Mouse (Mus musculus) gastrocnemius, postnatal 36 days (tissue): Measurements from ENCODE around the gene Cd9. TPM values are rescaled to one million over a fixed set of nuclear protein-coding genes. Genes with fewer than 3 reads are reported as not detected.
A peak's percentile ranks its signal among the peaks of the same experiment; 100 is the strongest.
"Not testable (repeated sequence)": the region's sequence is repeated elsewhere in the genome, so short reads cannot be mapped to it uniquely, and the experiment has no call there.

Experiments used
- DNase-seq, 2 experiments: peaks; one replicate each; pipeline ENCODE4 v3.0.0; 2022
- intact Hi-C: fragments of 180-260 bp; cut with DNase I; formaldehyde crosslinking; loops from one replicate; pipeline ENCODE4 v1.15.1; 2025
- total RNA-seq, 2 experiments: library from RNA; stranded (reverse); gene quantifications; 2 replicates each; pipeline ENCODE4 v1.2.3; 2021

Cd9 gene
- total RNA-seq, 2 experiments from 2014 or later: 20.3 to 28.4 TPM

GRCm38 (mm10) chr6:125504622-125505355, 10.2 kb upstream of the Cd9 start:
- DNase-seq: no peak
- intact Hi-C loops: no loop called here

GRCm38 (mm10) chr6:125503186-125503802, 8.7 kb upstream of the Cd9 start:
- intact Hi-C loops: no loop called here
- DNase-seq: no peak

GRCm38 (mm10) chr6:125498062-125498461, 3.5 kb upstream of the Cd9 start:
- intact Hi-C loops: loop anchor here (5.0 kb wide), 1 partner anchor 104 kb away; no protein-coding TSS in a partner anchor
- no peak for DNase-seq

- no peak for DNase-seq
- intact Hi-C loops: loop anchor here (5.0 kb wide), 1 partner anchor 106 kb away; no protein-coding TSS in a partner anchor
Measured at GRCm38 (mm10) chr6:125496417-125496816, 1.8 kb upstream of the Cd9 start.

GRCm38 (mm10) chr6:125495361-125495760, 770 bp upstream of the Cd9 start:
- no peak for DNase-seq
- intact Hi-C loops: loop anchor here (2.0 to 5.0 kb wide), 2 partner anchors 71 to 107 kb away; no protein-coding TSS in a partner anchor

- intact Hi-C loops: no loop called here
- peak in 1 of 2 experiments; percentile 26 for DNase-seq
Measured at GRCm38 (mm10) chr6:125493147-125493546, 1.4 kb downstream of the Cd9 start.

GRCm38 (mm10) chr6:125492664-125493063, 1.9 kb downstream of the Cd9 start:
- intact Hi-C loops: no loop called here
- no peak for DNase-seq

GRCm38 (mm10) chr6:125492033-125492432, 2.6 kb downstream of the Cd9 start:
- intact Hi-C loops: no loop called here
- peak in 1 of 2 experiments; percentile 18 for DNase-seq

GRCm38 (mm10) chr6:125491393-125491792, 3.2 kb downstream of the Cd9 start:
- peak in 1 of 2 experiments; percentile 9 for DNase-seq
- intact Hi-C loops: no loop called here

GRCm38 (mm10) chr6:125489881-125490559, 4.6 kb downstream of the Cd9 start:
- peak in 1 of 2 experiments; percentile 34 for DNase-seq
- intact Hi-C loops: no loop called here

- intact Hi-C loops: no loop called here
Measured at GRCm38 (mm10) chr6:125485589-125485988, 9.0 kb downstream of the Cd9 start.

GRCm38 (mm10) chr6:125484721-125485120, 9.9 kb downstream of the Cd9 start:
- no peak for DNase-seq
- intact Hi-C loops: no loop called here

More at GRCm38 (mm10) chr6:125485589-125485988, 9.0 kb downstream of the Cd9 start:
- no peak for DNase-seq

GRCm38 (mm10) chr6:125484313-125484660, 10.3 kb downstream of the Cd9 start:
- DNase-seq, intact Hi-C loops: not testable (repeated sequence)

GRCm38 (mm10) chr6:125483515-125484312, 10.9 kb downstream of the Cd9 start:
- intact Hi-C loops: no loop called here
- DNase-seq: no peak

GRCm38 (mm10) chr6:125482427-125482831, 12.2 kb downstream of the Cd9 start:
- no peak for DNase-seq
- intact Hi-C loops: no loop called here

- intact Hi-C loops: no loop called here
Measured at GRCm38 (mm10) chr6:125481667-125482390, 12.8 kb downstream of the Cd9 start.

GRCm38 (mm10) chr6:125480396-125481361, 13.9 kb downstream of the Cd9 start:
- DNase-seq: no peak
- intact Hi-C loops: no loop called here

More at GRCm38 (mm10) chr6:125481667-125482390, 12.8 kb downstream of the Cd9 start:
- DNase-seq: no peak

GRCm38 (mm10) chr6:125479359-125479758, 15.2 kb downstream of the Cd9 start:
- no peak for DNase-seq
- intact Hi-C loops: no loop called here
